Mouse (Mus musculus): ENCODE measurements around the gene Oat. TPM values are rescaled to one million over a fixed set of nuclear protein-coding genes. Genes with fewer than 3 reads are reported as not detected.
A peak's percentile ranks its signal among the peaks of the same experiment; 100 is the strongest.

Oat gene
- polyA plus RNA-seq (2012; rRNA removed), result 89.4 and 94.1 TPM in 2 replicates

- Histone ChIP-seq H3K4me1 (ENCODE audit: control insufficient read depth, insufficient read depth, low read length) (no peaks in the 10 kb centered on the region; the same call in 1 of the 2 replicates), H3K4me3 (ENCODE audit: insufficient read depth, low read length) (peak within 1 kb of the TSS; percentile 52)
- TF ChIP-seq CTCF (IDR thresholded peaks at IDR 0.05; ENCODE audit: extremely low read depth, insufficient read depth, low read length), result no peak
- peak; percentile 98 for TF ChIP-seq POLR2A (IDR thresholded peaks at IDR 0.05; ENCODE audit: extremely low read depth, insufficient read depth, low read length)
These were observed at the start of gene Oat for GRCm38 (mm10) chr7:132576116-132576650. Gene Oat (minus strand): TSS chr7:132576398.

GRCm38 (mm10) chr7:132624161-132624560, 48.0 kb upstream of the Oat start:
- no peak overlapping the region for H3K4me3 ChIP-seq (ENCODE audit: insufficient read depth, low read length)
- no peak for TF ChIP-seq POLR2A (IDR thresholded peaks at IDR 0.05; ENCODE audit: extremely low read depth, insufficient read depth, low read length)
- TF ChIP-seq CTCF (IDR thresholded peaks at IDR 0.05; ENCODE audit: extremely low read depth, insufficient read depth, low read length), result no peak

More at GRCm38 (mm10) chr7:132576116-132576650, at the start of gene Oat:
- H3K27ac ChIP-seq (ENCODE audit: insufficient read depth, low read length), result peak within 1 kb of the TSS; percentile 5

DNA sequence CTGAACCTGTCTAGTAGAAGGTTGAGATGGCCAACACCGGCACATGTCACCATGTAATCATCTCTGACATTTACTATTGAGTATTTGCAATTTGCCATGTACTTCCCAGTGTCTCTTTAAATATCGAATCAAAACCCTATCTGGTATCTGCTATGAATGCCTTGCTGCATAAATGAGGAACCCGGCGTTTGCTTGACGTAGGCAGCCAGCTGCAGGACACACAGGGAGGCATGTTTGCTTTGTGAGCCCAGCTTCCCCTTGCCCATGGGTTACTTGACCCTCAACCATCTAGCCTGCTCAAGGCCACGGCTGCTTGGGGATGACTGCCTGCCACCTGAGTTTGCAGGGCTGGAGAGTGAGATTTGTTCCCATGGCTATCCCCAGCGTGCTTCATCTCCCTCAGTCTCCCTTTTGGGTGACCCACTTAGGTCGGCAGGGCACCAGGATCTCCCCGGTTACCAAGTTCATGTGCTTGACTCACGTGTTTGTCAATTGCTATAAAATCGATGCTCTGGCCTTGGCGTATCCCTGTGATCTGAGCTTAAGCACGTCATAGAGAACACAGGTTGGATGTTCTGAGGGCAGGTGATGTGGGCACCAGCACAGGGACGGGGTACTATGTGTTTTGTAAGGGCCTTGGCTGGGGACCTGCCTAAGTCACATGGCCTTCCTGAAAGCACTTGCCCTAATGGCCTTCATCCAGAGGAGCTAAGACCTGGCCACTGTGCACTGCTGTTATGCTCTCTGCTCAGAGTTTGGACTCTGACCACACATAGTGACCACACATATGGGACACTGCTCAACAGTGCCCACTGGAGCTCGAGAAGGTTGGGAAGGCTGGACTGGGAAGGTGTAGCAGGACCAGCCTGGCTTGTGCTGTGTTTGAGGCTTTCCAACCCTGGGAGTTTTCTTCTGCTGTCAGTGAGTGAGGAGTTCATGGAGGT, 44.0 kb upstream of the Oat start:
- TF ChIP-seq POLR2A (IDR thresholded peaks at IDR 0.05; ENCODE audit: extremely low read depth, insufficient read depth, low read length) (no peak), CTCF (IDR thresholded peaks at IDR 0.05; ENCODE audit: extremely low read depth, insufficient read depth, low read length) (no peak)
- H3K4me1 ChIP-seq (ENCODE audit: control insufficient read depth, insufficient read depth, low read length), result no peaks in the 10 kb centered on the region
- H3K4me3 ChIP-seq (ENCODE audit: insufficient read depth, low read length), result no peak overlapping the region
- H3K27ac ChIP-seq (ENCODE audit: insufficient read depth, low read length), result no peak overlapping the region

More at GRCm38 (mm10) chr7:132624161-132624560, 48.0 kb upstream of the Oat start:
- Histone ChIP-seq H3K4me1 (ENCODE audit: control insufficient read depth, insufficient read depth, low read length) (no peaks in the 10 kb centered on the region), H3K27ac (ENCODE audit: insufficient read depth, low read length) (no peak overlapping the region)

DNA sequence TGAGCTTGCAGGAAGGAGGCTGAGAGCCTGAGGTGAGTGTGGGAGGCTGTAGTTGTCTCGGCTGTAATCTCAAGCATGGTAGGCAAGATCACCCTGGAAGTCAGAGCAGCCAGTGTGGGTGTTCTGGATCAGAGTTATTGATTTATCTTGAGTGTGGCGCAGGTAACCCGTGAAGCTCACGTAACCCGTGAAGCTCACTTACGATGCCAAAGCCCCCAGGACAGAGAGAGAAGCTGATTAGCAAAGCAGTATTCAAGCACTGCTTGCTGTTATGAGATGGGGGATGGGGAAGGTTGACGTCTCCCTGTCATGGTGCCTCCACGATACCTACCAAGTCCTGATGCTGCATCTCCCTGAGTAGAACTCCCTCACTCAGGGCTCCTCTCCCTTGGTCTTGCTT, 43.4 kb upstream of the Oat start:
- H3K27ac ChIP-seq (ENCODE audit: insufficient read depth, low read length), result no peak overlapping the region
- no peaks in the 10 kb centered on the region for H3K4me1 ChIP-seq (ENCODE audit: control insufficient read depth, insufficient read depth, low read length)
- H3K4me3 ChIP-seq (ENCODE audit: insufficient read depth, low read length), result no peak overlapping the region
- TF ChIP-seq POLR2A (IDR thresholded peaks at IDR 0.05; ENCODE audit: extremely low read depth, insufficient read depth, low read length), result no peak
- TF ChIP-seq CTCF (IDR thresholded peaks at IDR 0.05; ENCODE audit: extremely low read depth, insufficient read depth, low read length), result no peak

- no peak for TF ChIP-seq POLR2A (IDR thresholded peaks at IDR 0.05; ENCODE audit: extremely low read depth, insufficient read depth, low read length)
- TF ChIP-seq CTCF (IDR thresholded peaks at IDR 0.05; ENCODE audit: extremely low read depth, insufficient read depth, low read length), result no peak
- Histone ChIP-seq H3K4me3 (ENCODE audit: insufficient read depth, low read length) (no peak overlapping the region), H3K4me1 (ENCODE audit: control insufficient read depth, insufficient read depth, low read length) (no peaks in the 10 kb centered on the region), H3K27ac (ENCODE audit: insufficient read depth, low read length) (no peak overlapping the region)
These were observed 40.9 kb upstream of the Oat start for GRCm38 (mm10) chr7:132617021-132617564.

- TF ChIP-seq POLR2A (IDR thresholded peaks at IDR 0.05; ENCODE audit: extremely low read depth, insufficient read depth, low read length) (no peak), CTCF (IDR thresholded peaks at IDR 0.05; ENCODE audit: extremely low read depth, insufficient read depth, low read length) (no peak)
- H3K4me3 ChIP-seq (ENCODE audit: insufficient read depth, low read length), result no peak overlapping the region
- no peak overlapping the region for H3K27ac ChIP-seq (ENCODE audit: insufficient read depth, low read length)
- no peaks in the 10 kb centered on the region for H3K4me1 ChIP-seq (ENCODE audit: control insufficient read depth, insufficient read depth, low read length)
These were observed 40.2 kb upstream of the Oat start for GRCm38 (mm10) chr7:132616391-132616790.

DNA sequence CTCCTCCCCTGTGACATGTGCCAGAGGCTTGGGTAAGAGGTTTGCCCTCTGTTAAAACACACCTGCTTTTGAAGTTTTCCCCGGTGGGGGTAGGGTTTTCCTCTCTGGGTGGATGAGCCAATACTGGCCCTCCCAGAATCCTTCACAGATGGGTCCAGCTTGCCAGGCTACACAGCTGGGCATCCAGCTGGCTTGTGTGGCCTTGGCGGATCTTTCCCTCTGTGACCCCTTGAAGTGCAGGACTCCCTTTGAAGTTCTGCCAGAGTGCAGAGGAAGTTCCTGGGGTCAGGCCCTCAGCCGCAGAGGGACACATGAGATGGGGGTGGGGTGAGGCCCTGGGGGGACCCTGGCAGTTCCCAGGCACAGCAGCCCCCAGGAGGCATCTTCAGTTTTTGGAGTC, 39.1 kb upstream of the Oat start:
- Histone ChIP-seq H3K4me3 (ENCODE audit: insufficient read depth, low read length) (no peak overlapping the region), H3K27ac (ENCODE audit: insufficient read depth, low read length) (no peak overlapping the region), H3K4me1 (ENCODE audit: control insufficient read depth, insufficient read depth, low read length) (no peaks in the 10 kb centered on the region)
- TF ChIP-seq CTCF (IDR thresholded peaks at IDR 0.05; ENCODE audit: extremely low read depth, insufficient read depth, low read length), result no peak
- no peak for TF ChIP-seq POLR2A (IDR thresholded peaks at IDR 0.05; ENCODE audit: extremely low read depth, insufficient read depth, low read length)

DNA sequence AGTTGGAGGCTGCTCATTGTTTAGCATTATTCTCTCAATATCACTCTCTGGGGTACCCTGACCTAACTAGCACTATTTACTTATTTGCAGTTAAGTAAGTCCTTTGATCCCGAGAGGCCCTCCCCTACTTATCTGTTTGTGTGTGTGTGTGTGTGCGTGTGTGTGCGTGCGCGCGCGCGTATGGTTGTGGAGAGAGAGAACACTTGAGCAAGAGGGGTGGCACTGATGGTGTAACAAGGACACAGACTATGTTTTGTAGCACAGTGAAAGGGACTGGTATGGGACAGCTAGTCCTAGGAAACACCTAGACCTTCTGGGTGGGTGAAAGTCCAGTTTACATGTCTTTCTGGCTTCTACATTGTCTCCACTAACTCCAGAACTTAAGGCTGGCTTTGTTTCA, 35.3 kb upstream of the Oat start:
- H3K4me3 ChIP-seq (ENCODE audit: insufficient read depth, low read length), result no peak overlapping the region
- no peaks in the 10 kb centered on the region for H3K4me1 ChIP-seq (ENCODE audit: control insufficient read depth, insufficient read depth, low read length)
- H3K27ac ChIP-seq (ENCODE audit: insufficient read depth, low read length), result no peak overlapping the region
- no peak for TF ChIP-seq CTCF (IDR thresholded peaks at IDR 0.05; ENCODE audit: extremely low read depth, insufficient read depth, low read length)

GRCm38 (mm10) chr7:132610468-132611318, 34.5 kb upstream of the Oat start, which contains the start of gene Lhpp:
Gene Lhpp (plus strand): TSS chr7:132610638.
- TF ChIP-seq CTCF (IDR thresholded peaks at IDR 0.05; ENCODE audit: extremely low read depth, insufficient read depth, low read length) (no peak), POLR2A (IDR thresholded peaks at IDR 0.05; ENCODE audit: extremely low read depth, insufficient read depth, low read length) (peak; percentile 66; the same call in 1 of the 2 replicates)
- Histone ChIP-seq H3K27ac (ENCODE audit: insufficient read depth, low read length) (no peak within 1 kb of the TSS), H3K4me3 (ENCODE audit: insufficient read depth, low read length) (peak within 1 kb of the TSS; percentile 51)

More at GRCm38 (mm10) chr7:132610468-132611318, 34.5 kb upstream of the Oat start, which contains the start of gene Lhpp:
- no peaks in the 10 kb centered on the region for H3K4me1 ChIP-seq (ENCODE audit: control insufficient read depth, insufficient read depth, low read length)

All from cortical plate, adult 2 months (tissue).